Mouse (Mus musculus): ENCODE measurements around the gene D11Wsu47e. TPM values are rescaled to one million over a fixed set of nuclear protein-coding genes. Genes with fewer than 3 reads are reported as not detected.

D11Wsu47e gene
- polyA plus RNA-seq, 1 experiment from 2014 or later: 28.8 TPM

DNA sequence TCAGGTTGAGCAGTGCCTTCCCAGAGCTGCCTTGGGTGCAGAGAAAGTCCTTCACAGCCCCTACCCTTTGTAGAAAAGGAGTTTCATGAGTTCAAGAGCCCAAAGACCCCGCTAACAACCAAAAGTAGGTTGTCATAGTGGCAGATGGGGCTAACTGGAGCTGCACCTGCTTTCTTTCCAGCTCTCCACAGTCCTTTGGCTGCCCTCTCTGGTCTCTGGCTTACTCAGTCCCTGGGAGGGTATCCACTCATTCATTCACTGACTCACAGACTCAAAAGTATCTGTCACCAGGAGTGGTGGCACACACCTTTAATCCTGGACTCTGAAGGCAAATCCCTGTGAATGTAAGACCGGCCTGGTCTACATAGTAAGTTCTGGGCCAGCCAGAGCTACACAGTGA is 31.9 kb downstream of the D11Wsu47e start:
- H3K4me2 ChIP-seq (ENCODE audit: low read length): no peak overlapping the region
- no peak for ATAC-seq (ENCODE audit: low FRiP score, low TSS enrichment)

DNA sequence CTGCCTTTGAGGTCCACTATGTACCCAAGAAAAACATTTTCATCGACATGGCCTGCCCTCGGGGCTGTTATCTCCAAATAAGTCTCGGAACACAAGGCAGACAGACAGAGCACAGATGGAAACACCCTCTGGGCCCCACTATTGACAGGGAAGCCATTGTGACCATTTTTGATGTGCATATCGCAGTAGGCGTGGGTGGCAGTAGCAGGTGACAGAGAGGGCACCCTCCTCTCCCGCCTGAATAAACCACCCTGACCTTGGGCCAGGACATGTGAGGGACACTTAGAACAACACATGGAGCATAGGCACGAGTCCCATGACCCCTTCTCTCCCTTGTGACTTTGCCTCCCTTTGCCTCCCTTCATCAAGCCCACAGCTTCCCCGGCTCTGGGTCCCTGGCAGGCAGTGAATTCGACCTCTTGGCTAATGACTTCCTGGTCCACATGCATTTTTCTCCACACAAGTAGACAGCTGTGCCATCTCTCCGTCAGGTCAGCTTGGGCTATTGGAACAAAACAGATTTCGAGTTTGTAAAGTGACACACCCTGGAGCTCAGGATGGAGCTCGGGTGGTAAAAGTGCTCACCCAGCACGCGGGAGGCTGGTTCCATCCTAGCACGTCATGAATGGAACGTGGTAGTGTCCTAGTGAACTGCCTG is 33.7 kb downstream of the D11Wsu47e start:
- H3K36me3 ChIP-seq (ENCODE audit: control insufficient read depth, insufficient read depth, low read length): no peaks in the 10 kb centered on the region
- H3K9me3 ChIP-seq (ENCODE audit: control insufficient read depth, low read length): no peaks in the 10 kb centered on the region
- H3K27me3 ChIP-seq (ENCODE audit: control insufficient read depth, insufficient read depth, low read length): no peaks in the 10 kb centered on the region
- DNase-seq (no peak), ATAC-seq (ENCODE audit: low FRiP score, low TSS enrichment) (no peak)
- H3K27ac ChIP-seq (replicated peaks; ENCODE audit: low read depth, low read length): no peak overlapping the region
- H3K9ac ChIP-seq (replicated peaks; ENCODE audit: low read length): no peak overlapping the region
- no peak overlapping the region for H3K4me3 ChIP-seq (replicated peaks; ENCODE audit: low read depth, low read length)
- WGBS: 72% methylated on average over 16 of the region's 16 CpGs
- no peaks in the 10 kb centered on the region for H3K4me1 ChIP-seq (ENCODE audit: control insufficient read depth, insufficient read depth, low read length)
- H3K4me2 ChIP-seq (ENCODE audit: low read length): no peak overlapping the region

More for the DNA sequence above, 31.9 kb downstream of the D11Wsu47e start:
- H3K27me3 ChIP-seq (ENCODE audit: control insufficient read depth, insufficient read depth, low read length): no peaks in the 10 kb centered on the region
- no peaks in the 10 kb centered on the region for H3K9me3 ChIP-seq (ENCODE audit: control insufficient read depth, low read length)
- H3K27ac ChIP-seq (replicated peaks; ENCODE audit: low read depth, low read length): no peak overlapping the region
- WGBS: 92% methylated on average over 2 of the region's 2 CpGs
- H3K4me3 ChIP-seq (replicated peaks; ENCODE audit: low read depth, low read length): no peak overlapping the region
- H3K4me1 ChIP-seq (ENCODE audit: control insufficient read depth, insufficient read depth, low read length): peaks cover under 1% of the 10 kb centered on the region; the same call in 1 of the 2 replicates
- no peaks in the 10 kb centered on the region for H3K36me3 ChIP-seq (ENCODE audit: control insufficient read depth, insufficient read depth, low read length)
- no peak overlapping the region for H3K9ac ChIP-seq (replicated peaks; ENCODE audit: low read length)
- DNase-seq: no peak

DNA sequence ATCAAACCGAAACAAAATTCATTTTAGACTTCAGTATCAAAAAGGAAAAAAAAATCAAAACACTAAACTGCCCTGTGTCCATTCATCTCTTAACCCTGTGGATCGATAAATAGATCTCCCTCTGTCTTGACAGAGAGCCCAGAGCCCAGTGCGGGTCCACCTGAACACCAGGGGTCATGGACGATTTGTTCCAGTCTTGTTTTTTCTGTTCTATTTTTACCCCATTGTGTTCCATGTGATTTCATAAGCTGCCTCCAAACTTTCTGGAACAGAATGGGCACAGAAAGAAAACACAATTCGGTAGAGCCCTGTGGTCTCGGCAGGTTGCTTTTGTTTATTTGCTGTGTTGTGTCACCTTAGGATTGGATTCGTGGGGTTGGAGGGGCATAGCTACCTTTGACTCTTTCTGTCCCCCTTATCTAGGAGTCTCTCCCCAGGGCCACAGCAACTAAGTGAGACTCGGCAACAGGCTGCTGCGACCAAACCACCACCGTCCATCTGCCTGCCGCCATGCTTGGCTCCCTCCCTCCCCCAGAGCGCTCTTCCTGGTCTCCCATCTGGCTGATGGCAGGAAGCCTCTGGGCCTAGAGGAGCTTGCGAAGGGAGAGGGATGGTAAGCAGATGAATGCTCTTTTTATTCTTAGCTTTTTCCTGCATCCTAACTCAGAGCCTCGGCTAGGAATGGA is 38.3 kb downstream of the D11Wsu47e start:
- Histone ChIP-seq H3K4me3 (replicated peaks; ENCODE audit: low read depth, low read length) (no peak overlapping the region), H3K4me1 (ENCODE audit: control insufficient read depth, insufficient read depth, low read length) (no peaks in the 10 kb centered on the region), H3K27me3 (ENCODE audit: control insufficient read depth, insufficient read depth, low read length) (no peaks in the 10 kb centered on the region), H3K36me3 (ENCODE audit: control insufficient read depth, insufficient read depth, low read length) (peaks cover 16% of the 10 kb centered on the region), H3K27ac (replicated peaks; ENCODE audit: low read depth, low read length) (no peak overlapping the region), H3K9me3 (ENCODE audit: control insufficient read depth, low read length) (no peaks in the 10 kb centered on the region), H3K4me2 (ENCODE audit: low read length) (no peak overlapping the region), H3K9ac (replicated peaks; ENCODE audit: low read length) (no peak overlapping the region)
- DNase-seq (no peak), ATAC-seq (ENCODE audit: low FRiP score, low TSS enrichment) (no peak)
- WGBS: 75% methylated on average over 14 of the region's 14 CpGs

DNA sequence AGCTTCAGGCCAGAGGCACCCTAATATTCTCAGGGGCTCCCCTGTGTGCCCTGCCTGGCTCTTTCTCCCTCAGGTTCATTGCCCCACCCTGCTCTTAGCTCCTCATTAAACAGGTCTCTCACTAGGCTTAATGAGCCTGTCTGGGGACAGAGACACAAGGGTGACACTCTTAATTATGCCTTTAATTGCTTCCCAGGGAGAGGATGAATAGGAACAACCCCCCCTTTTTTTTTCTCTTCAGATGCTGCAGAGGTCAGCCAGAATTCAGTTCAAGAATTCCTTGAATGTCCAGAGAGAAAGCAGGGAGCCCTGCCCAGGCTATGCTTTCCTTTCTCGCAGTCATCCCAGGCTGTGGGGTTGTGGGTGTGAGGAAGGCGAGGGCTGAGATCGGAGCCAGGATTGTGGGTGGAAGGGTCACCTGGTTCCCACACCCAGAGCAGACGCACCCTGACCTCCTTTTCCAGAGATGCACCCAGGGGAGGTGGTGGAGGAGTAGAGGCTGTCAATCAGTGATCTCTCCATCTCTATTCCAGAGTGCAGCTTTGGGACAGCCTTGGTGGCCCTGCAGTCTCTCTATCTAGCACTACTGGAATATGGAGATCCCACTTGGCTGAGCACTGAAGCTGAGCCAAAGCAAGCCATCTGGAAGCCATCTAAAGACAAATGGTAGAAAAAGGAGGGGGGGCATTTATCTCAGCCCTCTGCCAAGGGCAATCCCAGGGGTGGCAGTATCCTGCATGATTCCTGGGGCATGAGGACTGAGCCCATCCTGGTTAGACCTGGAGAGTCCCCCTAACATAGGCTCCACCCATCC is 41.2 kb downstream of the D11Wsu47e start:
- peak; percentile 18; the same call in 1 of the 2 replicates for ATAC-seq (ENCODE audit: low FRiP score, low TSS enrichment)
- Histone ChIP-seq H3K27me3 (ENCODE audit: control insufficient read depth, insufficient read depth, low read length) (no peaks in the 10 kb centered on the region), H3K36me3 (ENCODE audit: control insufficient read depth, insufficient read depth, low read length) (peaks cover 37% of the 10 kb centered on the region), H3K9me3 (ENCODE audit: control insufficient read depth, low read length) (no peaks in the 10 kb centered on the region), H3K4me2 (ENCODE audit: low read length) (no peak overlapping the region), H3K9ac (replicated peaks; ENCODE audit: low read length) (no peak overlapping the region), H3K27ac (replicated peaks; ENCODE audit: low read depth, low read length) (no peak overlapping the region), H3K4me1 (ENCODE audit: control insufficient read depth, insufficient read depth, low read length) (no peaks in the 10 kb centered on the region), H3K4me3 (replicated peaks; ENCODE audit: low read depth, low read length) (no peak overlapping the region)
- no peak for DNase-seq
- WGBS: 85% methylated on average over 4 of the region's 4 CpGs

DNA sequence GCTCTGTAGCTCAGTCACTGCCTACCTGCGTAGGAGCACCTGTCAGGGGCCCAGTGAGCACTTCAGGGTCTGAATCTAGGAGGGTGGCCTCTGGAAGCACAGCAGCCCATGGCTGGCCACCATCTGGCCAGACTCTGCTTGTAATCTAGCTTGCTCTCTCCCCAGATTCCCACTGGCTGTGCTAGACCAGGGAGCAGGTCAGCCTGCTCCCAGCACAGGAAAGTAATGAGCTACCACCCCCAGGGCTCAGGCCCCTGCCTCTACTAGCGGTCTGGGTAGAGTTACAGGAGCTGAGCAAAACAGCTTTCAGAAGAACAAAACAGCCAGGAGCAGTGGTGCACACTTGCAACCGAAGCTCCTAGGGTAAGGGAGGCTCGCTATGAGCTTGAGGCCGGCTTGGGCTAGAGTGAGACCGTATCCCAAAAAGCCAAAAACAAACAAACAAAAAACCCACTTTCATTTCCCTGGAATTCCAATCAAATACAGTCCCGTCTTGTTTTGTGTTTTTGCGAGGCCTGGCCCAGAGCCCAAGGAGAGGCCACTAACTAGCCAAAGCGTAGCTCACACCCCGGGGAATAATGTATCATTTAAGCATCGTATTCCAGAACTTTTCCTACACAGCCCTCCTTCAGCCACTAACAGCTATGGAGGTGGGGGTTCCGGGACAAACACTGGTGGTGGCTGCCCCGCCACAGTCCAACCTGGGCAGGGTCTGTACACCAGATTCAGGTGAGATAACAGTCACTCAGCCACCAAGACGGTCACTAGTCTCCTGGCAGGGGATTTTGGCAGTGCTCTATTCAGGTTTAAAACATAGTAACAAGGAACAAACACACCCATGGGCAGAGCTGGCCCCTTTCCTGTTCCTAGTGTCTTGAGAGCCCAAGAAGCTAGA is 43.0 kb downstream of the D11Wsu47e start:
- Histone ChIP-seq H3K27me3 (ENCODE audit: control insufficient read depth, insufficient read depth, low read length) (no peaks in the 10 kb centered on the region), H3K36me3 (ENCODE audit: control insufficient read depth, insufficient read depth, low read length) (peaks cover 37% of the 10 kb centered on the region), H3K9me3 (ENCODE audit: control insufficient read depth, low read length) (no peaks in the 10 kb centered on the region), H3K9ac (replicated peaks; ENCODE audit: low read length) (no peak overlapping the region), H3K4me3 (replicated peaks; ENCODE audit: low read depth, low read length) (no peak overlapping the region), H3K4me1 (ENCODE audit: control insufficient read depth, insufficient read depth, low read length) (no peaks in the 10 kb centered on the region), H3K27ac (replicated peaks; ENCODE audit: low read depth, low read length) (no peak overlapping the region), H3K4me2 (ENCODE audit: low read length) (no peak overlapping the region)
- 93% methylated on average over 14 of the region's 14 CpGs for WGBS
- DNase-seq: no peak
- no peak for ATAC-seq (ENCODE audit: low FRiP score, low TSS enrichment)

DNA sequence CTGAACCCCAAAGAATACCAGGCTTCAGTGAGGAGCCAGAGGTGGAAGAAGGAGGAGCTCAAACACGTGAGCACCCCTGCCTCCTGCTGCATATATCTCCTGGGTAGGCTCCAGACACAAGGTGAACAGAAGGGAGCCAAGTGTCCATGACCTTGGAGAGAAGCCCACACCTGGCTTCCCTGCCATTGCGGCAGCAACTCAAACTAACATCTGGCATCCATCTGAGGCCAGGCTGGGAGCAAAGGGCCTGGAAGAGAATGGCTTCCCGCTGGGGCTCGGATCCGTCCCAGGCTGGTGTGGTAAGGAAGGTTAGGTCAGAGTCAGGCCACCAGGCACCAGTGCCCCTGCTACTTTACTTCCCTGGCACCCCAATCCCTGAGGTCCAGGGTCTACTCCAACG is 43.8 kb downstream of the D11Wsu47e start:
- H3K27me3 ChIP-seq (ENCODE audit: control insufficient read depth, insufficient read depth, low read length): no peaks in the 10 kb centered on the region
- H3K36me3 ChIP-seq (ENCODE audit: control insufficient read depth, insufficient read depth, low read length): peaks cover 37% of the 10 kb centered on the region
- DNase-seq (no peak), ATAC-seq (ENCODE audit: low FRiP score, low TSS enrichment) (no peak)
- H3K9me3 ChIP-seq (ENCODE audit: control insufficient read depth, low read length): no peaks in the 10 kb centered on the region
- no peak overlapping the region for H3K4me2 ChIP-seq (ENCODE audit: low read length)
- no peak overlapping the region for H3K4me3 ChIP-seq (replicated peaks; ENCODE audit: low read depth, low read length)
- WGBS: 84% methylated on average over 6 of the region's 6 CpGs
- H3K4me1 ChIP-seq (ENCODE audit: control insufficient read depth, insufficient read depth, low read length): no peaks in the 10 kb centered on the region
- H3K27ac ChIP-seq (replicated peaks; ENCODE audit: low read depth, low read length): no peak overlapping the region
- no peak overlapping the region for H3K9ac ChIP-seq (replicated peaks; ENCODE audit: low read length)

DNA sequence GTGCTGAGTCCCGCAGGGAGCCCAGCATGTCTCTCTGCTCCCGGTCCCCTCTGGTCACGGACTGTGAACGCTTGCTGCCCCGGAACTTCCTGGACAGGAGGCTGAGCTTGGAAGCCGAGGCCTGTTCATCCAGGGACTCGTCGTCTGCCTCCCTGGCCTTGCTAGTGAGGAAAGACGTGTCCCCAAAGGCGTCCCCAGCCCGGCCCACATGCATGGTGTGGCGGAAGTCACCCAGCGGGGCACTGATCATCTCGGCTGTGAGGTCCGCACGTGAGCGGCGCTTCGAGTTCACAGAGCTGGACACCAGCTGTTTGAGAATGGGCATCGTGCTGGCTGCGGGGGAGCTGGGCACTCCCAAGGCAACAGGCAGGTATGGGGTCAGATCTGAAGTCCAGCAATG is 45.0 kb downstream of the D11Wsu47e start:
- 82% methylated on average over 21 of the region's 21 CpGs for WGBS

DNA sequence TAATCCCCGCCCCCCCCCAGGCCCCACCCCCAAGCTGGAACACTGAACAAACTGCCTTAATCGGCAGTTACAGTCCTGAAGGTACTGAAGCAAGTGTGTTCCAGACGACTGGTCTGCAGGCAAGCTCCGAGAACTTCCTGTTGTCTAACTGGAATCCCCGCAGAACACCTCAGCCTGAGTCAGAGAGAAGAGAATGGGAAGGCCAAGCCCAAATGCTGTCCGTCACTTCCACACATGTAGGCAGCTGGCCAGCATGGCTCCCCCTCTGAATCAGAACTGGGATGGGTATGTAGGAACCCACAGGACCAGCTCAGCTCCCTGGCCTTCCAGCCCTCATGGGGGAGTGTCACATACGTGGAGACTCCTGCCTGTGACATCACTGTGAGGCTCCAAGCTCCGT is 45.7 kb downstream of the D11Wsu47e start:
- no peak for ATAC-seq (ENCODE audit: low FRiP score, low TSS enrichment)
- peaks cover 37% of the 10 kb centered on the region for H3K36me3 ChIP-seq (ENCODE audit: control insufficient read depth, insufficient read depth, low read length)
- H3K9me3 ChIP-seq (ENCODE audit: control insufficient read depth, low read length): no peaks in the 10 kb centered on the region
- no peak overlapping the region for H3K9ac ChIP-seq (replicated peaks; ENCODE audit: low read length)
- no peak for DNase-seq
- H3K27ac ChIP-seq (replicated peaks; ENCODE audit: low read depth, low read length): no peak overlapping the region
- WGBS: 67% methylated on average over 8 of the region's 8 CpGs
- no peak overlapping the region for H3K4me2 ChIP-seq (ENCODE audit: low read length)
- no peak overlapping the region for H3K4me3 ChIP-seq (replicated peaks; ENCODE audit: low read depth, low read length)
- H3K4me1 ChIP-seq (ENCODE audit: control insufficient read depth, insufficient read depth, low read length): no peaks in the 10 kb centered on the region
- H3K27me3 ChIP-seq (ENCODE audit: control insufficient read depth, insufficient read depth, low read length): no peaks in the 10 kb centered on the region

More for the DNA sequence above, 45.0 kb downstream of the D11Wsu47e start:
- Histone ChIP-seq H3K4me3 (replicated peaks; ENCODE audit: low read depth, low read length) (no peak overlapping the region), H3K4me2 (ENCODE audit: low read length) (no peak overlapping the region), H3K4me1 (ENCODE audit: control insufficient read depth, insufficient read depth, low read length) (no peaks in the 10 kb centered on the region), H3K27ac (replicated peaks; ENCODE audit: low read depth, low read length) (no peak overlapping the region), H3K9ac (replicated peaks; ENCODE audit: low read length) (no peak overlapping the region), H3K27me3 (ENCODE audit: control insufficient read depth, insufficient read depth, low read length) (no peaks in the 10 kb centered on the region), H3K9me3 (ENCODE audit: control insufficient read depth, low read length) (no peaks in the 10 kb centered on the region), H3K36me3 (ENCODE audit: control insufficient read depth, insufficient read depth, low read length) (peaks cover 37% of the 10 kb centered on the region)
- DNase-seq: no peak
- ATAC-seq (ENCODE audit: low FRiP score, low TSS enrichment): no peak
